Mouse (Mus musculus) cortical plate, adult 2 months (tissue): Measurements from ENCODE around the gene Kmt2a.

Experiments
- CTCF ChIP-seq: fragments of 200-500 bp; IDR thresholded peaks from 2 replicates; pipeline ENCODE4 v1.5.1; 2011; ENCODE audit warnings: mild to moderate bottlenecking, control low read depth, low read length; ENCODE audit not compliant: insufficient read depth; ENCODE audit errors: extremely low read depth
- POLR2A ChIP-seq: fragments of 200-500 bp; IDR thresholded peaks from 2 replicates; pipeline ENCODE4 v1.6.1; 2011; ENCODE audit warnings: mild to moderate bottlenecking, low read length, control low read depth; ENCODE audit not compliant: insufficient read depth; ENCODE audit errors: extremely low read depth

DNA sequence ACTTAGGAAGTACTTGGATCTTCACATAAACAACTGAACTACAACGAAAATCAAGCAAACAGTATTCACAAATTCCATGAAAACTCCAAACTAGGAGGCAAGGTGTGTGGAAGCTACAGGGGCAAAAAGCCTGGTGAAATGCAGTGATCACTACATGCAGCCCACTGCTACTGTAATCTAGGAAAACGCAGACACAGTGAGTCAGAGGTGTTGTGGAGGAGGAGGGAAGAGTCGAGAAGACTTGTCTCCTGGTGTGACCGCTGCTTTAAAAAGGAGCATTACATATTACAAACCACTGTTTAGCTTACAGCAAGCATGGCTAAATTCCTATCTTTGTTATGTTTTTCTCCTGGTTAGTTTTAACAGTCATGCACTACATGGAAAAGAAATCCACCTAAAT lies 30.3 kb upstream of the Kmt2a start:
- TF ChIP-seq CTCF (no peak), POLR2A (no peak)
